Mouse (Mus musculus): Measurements from ENCODE around the gene D430042O09Rik.

Gene D430042O09Rik

GRCm38 (mm10) chr7:125753326-125753715, 45.6 kb downstream of the D430042O09Rik start:
- Histone ChIP-seq H3K36me3 (ENCODE audit: control insufficient read depth, insufficient read depth, low read length, poor library complexity, severe bottlenecking) (no peaks in the 10 kb centered on the region), H3K27me3 (ENCODE audit: control insufficient read depth, insufficient read depth, low read length, poor library complexity, severe bottlenecking) (no peaks in the 10 kb centered on the region)
- DNase-seq (ENCODE audit: low read depth, low spot score): no peak

- Histone ChIP-seq H3K36me3 (ENCODE audit: control insufficient read depth, insufficient read depth, low read length, poor library complexity, severe bottlenecking) (peaks cover 2% of the 10 kb centered on the region), H3K27me3 (ENCODE audit: control insufficient read depth, insufficient read depth, low read length, poor library complexity, severe bottlenecking) (no peaks in the 10 kb centered on the region)
- no peak for DNase-seq (ENCODE audit: low read depth, low spot score)
These were observed 49.1 kb downstream of the D430042O09Rik start for GRCm38 (mm10) chr7:125756806-125757205.

GRCm38 (mm10) chr7:125757896-125758623, 50.4 kb downstream of the D430042O09Rik start:
- H3K27me3 ChIP-seq (ENCODE audit: control insufficient read depth, insufficient read depth, low read length, poor library complexity, severe bottlenecking): no peaks in the 10 kb centered on the region
- DNase-seq (ENCODE audit: low read depth, low spot score): no peak
- H3K36me3 ChIP-seq (ENCODE audit: control insufficient read depth, insufficient read depth, low read length, poor library complexity, severe bottlenecking): peaks cover 2% of the 10 kb centered on the region

DNA sequence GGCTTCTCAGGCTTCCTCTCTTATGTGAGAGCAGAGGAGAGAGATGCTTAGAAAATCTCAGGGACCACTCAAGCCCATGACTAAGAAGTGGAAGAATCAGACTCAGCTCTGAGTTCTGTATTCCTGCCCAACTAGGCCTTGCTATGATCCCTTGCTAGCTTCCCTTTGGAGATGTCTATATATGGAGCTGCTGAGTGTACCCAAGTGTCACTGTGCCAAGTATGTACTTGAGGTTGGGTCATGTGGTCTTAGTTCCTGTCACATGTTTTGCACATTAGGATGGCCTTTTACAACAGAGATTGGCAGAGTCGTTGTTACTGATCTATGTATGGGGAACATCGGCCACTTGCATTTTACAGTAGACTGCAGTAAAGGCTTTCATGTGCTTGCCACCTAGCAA, 54.6 kb downstream of the D430042O09Rik start:
- Histone ChIP-seq H3K36me3 (ENCODE audit: control insufficient read depth, insufficient read depth, low read length, poor library complexity, severe bottlenecking) (peaks cover 2% of the 10 kb centered on the region), H3K27me3 (ENCODE audit: control insufficient read depth, insufficient read depth, low read length, poor library complexity, severe bottlenecking) (no peaks in the 10 kb centered on the region)
- DNase-seq (ENCODE audit: low read depth, low spot score): no peak

DNA sequence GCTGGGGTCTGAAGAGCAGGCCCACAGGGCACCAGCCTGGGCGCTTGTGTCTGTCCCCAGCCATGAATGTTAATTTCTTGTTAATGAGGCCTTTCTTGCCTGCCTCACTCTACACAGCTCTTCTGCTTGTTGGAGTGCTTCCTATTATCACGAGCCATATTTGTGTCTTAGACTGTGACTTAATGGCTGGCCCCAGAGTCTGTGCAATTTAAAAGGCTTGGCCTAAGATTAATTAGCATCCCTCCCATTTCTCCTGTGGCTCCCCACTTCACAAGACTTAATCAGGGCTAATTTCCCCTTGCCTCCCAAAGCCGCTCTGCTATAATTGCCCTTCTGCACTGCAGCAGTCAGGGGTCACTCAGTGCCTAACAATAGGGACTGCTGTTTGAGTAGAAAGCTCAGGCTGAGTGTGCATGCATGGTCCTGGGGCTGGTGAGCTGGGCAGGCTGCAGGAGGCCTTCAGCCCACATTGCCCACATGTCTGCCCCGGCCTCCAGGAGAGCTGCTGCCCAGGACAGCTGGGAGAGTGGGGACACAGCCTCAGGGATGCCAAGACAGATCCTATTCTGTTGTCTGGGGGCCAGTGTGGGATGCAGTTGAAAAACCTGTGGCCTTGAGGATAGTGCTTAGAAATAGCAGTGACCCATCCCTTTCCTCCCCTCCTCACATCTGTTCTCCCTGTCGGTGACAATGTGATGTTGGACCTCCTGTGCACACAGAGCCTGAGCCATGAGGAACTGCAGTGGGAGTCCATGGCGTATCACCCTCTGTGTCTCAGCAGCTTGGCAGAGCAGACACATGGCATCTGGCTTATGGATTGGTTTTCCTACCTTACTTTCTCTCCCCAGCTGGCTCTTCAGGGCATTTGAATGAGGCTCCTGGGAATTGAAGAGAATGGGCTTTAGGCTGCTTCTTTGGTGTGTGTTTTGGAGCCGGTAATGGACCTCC, 55.5 kb downstream of the D430042O09Rik start:
- peaks cover 2% of the 10 kb centered on the region for H3K36me3 ChIP-seq (ENCODE audit: control insufficient read depth, insufficient read depth, low read length, poor library complexity, severe bottlenecking)
- DNase-seq (ENCODE audit: low read depth, low spot score): no peak

DNA sequence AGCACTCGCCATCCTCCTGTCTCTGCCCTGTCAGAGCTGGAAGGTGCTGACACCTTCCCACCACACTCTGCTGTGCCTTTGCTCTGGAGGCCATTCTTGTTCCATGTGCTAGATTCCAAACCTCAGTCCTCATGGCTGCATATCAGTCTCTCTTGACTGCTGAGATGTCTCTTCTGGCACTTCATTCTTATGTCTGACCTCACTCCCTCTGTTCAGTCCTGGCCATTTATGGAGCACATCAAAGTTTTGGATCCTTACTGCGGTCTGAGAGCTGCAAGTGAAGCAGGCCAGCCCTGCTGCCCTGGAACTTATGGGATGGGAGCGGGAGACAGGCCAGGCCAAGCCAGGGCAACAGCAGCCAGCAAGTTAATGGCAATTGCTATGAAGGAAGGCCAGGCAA, 56.7 kb downstream of the D430042O09Rik start:
- DNase-seq (ENCODE audit: low read depth, low spot score): no peak
- H3K27me3 ChIP-seq (ENCODE audit: control insufficient read depth, insufficient read depth, low read length, poor library complexity, severe bottlenecking): no peaks in the 10 kb centered on the region

More for the DNA sequence above, 55.5 kb downstream of the D430042O09Rik start:
- no peaks in the 10 kb centered on the region for H3K27me3 ChIP-seq (ENCODE audit: control insufficient read depth, insufficient read depth, low read length, poor library complexity, severe bottlenecking)

GRCm38 (mm10) chr7:125766976-125767831, 59.5 kb downstream of the D430042O09Rik start:
- peak; percentile 55 for DNase-seq (ENCODE audit: low read depth, low spot score)
- H3K27me3 ChIP-seq (ENCODE audit: control insufficient read depth, insufficient read depth, low read length, poor library complexity, severe bottlenecking): no peaks in the 10 kb centered on the region
- no peaks in the 10 kb centered on the region for H3K36me3 ChIP-seq (ENCODE audit: control insufficient read depth, insufficient read depth, low read length, poor library complexity, severe bottlenecking)

More for the DNA sequence above, 56.7 kb downstream of the D430042O09Rik start:
- H3K36me3 ChIP-seq (ENCODE audit: control insufficient read depth, insufficient read depth, low read length, poor library complexity, severe bottlenecking): no peaks in the 10 kb centered on the region

- no peak for DNase-seq (ENCODE audit: low read depth, low spot score)
- H3K36me3 ChIP-seq (ENCODE audit: control insufficient read depth, insufficient read depth, low read length, poor library complexity, severe bottlenecking): peaks cover 2% of the 10 kb centered on the region; the same call in 1 of the 2 replicates
- no peaks in the 10 kb centered on the region for H3K27me3 ChIP-seq (ENCODE audit: control insufficient read depth, insufficient read depth, low read length, poor library complexity, severe bottlenecking)
These were observed 65.4 kb downstream of the D430042O09Rik start for GRCm38 (mm10) chr7:125772961-125773571.

DNA sequence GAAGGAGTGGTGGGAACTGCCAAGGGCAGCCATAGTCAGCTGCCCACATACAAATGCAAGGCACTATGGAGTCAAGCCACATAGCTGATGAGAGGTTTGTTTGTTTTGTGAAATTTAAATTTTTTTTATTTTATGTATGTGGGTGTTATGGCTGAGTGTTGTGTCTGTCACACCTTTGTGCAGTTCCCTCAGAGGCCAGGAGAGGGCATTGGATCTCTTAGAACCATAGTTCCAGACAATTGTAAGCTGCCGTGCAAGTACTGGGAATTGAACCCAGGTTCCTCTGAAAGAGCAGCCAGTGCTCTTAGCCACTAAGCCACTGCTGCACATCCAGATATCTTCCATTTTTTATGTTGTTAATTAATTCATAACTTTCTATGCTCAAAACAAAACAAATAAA, 75.5 kb downstream of the D430042O09Rik start:
- no peaks in the 10 kb centered on the region for H3K36me3 ChIP-seq (ENCODE audit: control insufficient read depth, insufficient read depth, low read length, poor library complexity, severe bottlenecking)
- no peaks in the 10 kb centered on the region for H3K27me3 ChIP-seq (ENCODE audit: control insufficient read depth, insufficient read depth, low read length, poor library complexity, severe bottlenecking)
- peak; percentile 30 for DNase-seq (ENCODE audit: low read depth, low spot score)

DNA sequence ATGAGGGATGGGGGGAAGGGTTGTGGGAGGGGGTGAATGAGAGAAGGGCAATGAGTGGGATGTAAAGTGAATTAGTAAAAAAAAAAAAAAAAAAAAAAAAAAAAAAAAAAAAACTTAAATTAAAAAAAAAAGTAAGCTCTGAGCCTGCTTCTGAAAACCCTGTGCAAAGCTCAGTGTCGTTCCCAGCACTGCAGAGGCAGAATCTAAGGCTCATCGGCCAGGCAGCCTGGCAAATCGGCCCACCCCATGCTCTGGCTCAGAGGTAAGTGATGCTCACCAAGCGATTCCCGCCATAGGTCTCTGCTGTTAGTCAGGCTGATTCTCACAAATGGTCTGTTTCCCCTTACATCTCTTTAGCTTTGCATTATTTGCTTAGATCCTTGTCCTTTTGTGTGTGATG, 78.4 kb downstream of the D430042O09Rik start:
- Histone ChIP-seq H3K36me3 (ENCODE audit: control insufficient read depth, insufficient read depth, low read length, poor library complexity, severe bottlenecking) (no peaks in the 10 kb centered on the region), H3K27me3 (ENCODE audit: control insufficient read depth, insufficient read depth, low read length, poor library complexity, severe bottlenecking) (no peaks in the 10 kb centered on the region)
- DNase-seq (ENCODE audit: low read depth, low spot score): no peak

DNA sequence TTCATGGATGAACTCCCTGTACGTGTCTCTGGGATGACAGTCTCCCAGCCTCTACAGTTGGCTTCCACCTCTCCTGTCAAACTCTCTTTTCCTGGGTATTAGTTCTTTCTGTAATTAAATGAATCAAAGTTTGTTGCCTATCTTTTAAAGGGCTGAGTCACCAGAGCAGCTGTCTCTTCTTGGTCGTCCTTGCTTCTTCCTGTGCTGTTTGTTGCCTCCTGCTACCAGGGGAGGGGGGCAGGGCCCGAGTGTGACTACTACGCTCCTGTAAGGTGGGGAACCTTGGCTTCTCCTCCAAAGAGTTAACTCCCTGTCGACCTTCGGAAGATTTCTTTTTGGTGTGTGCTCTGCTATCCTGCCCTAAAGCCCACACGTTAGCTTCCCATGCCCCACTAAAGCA, 79.4 kb downstream of the D430042O09Rik start:
- Histone ChIP-seq H3K36me3 (ENCODE audit: control insufficient read depth, insufficient read depth, low read length, poor library complexity, severe bottlenecking) (no peaks in the 10 kb centered on the region), H3K27me3 (ENCODE audit: control insufficient read depth, insufficient read depth, low read length, poor library complexity, severe bottlenecking) (no peaks in the 10 kb centered on the region)
- DNase-seq (ENCODE audit: low read depth, low spot score): no peak

- H3K36me3 ChIP-seq (ENCODE audit: control insufficient read depth, insufficient read depth, low read length, poor library complexity, severe bottlenecking): no peaks in the 10 kb centered on the region
- DNase-seq (ENCODE audit: low read depth, low spot score): no peak
These were observed 82.4 kb downstream of the D430042O09Rik start for GRCm38 (mm10) chr7:125790039-125790438.

GRCm38 (mm10) chr7:125806571-125806970, 98.9 kb downstream of the D430042O09Rik start:
- H3K36me3 ChIP-seq (ENCODE audit: control insufficient read depth, insufficient read depth, low read length, poor library complexity, severe bottlenecking): no peaks in the 10 kb centered on the region; the same call in 1 of the 2 replicates
- no peaks in the 10 kb centered on the region for H3K27me3 ChIP-seq (ENCODE audit: control insufficient read depth, insufficient read depth, low read length, poor library complexity, severe bottlenecking)
- no peak for DNase-seq (ENCODE audit: low read depth, low spot score)

More at GRCm38 (mm10) chr7:125790039-125790438, 82.4 kb downstream of the D430042O09Rik start:
- H3K27me3 ChIP-seq (ENCODE audit: control insufficient read depth, insufficient read depth, low read length, poor library complexity, severe bottlenecking): no peaks in the 10 kb centered on the region

DNA sequence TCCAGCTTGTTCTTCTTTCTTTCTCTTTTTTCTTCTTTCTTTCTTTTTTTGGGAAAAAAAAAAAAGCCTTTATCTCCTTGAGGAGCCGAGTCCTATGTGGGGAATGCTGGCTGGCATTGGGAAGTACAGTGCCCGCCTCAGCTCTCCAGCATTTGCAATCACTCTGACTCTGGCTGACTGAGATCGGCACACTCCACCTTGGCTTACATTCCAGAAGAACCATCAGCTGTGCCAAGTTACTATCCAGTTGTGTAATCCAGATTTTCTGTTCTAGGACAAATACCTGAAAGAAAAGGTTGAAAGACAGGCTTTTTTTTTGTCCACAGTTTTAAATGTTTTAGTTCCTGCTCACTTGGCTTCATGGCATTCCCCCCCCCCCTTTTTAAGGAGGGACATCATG, 100.5 kb downstream of the D430042O09Rik start:
- Histone ChIP-seq H3K27me3 (ENCODE audit: control insufficient read depth, insufficient read depth, low read length, poor library complexity, severe bottlenecking) (no peaks in the 10 kb centered on the region), H3K36me3 (ENCODE audit: control insufficient read depth, insufficient read depth, low read length, poor library complexity, severe bottlenecking) (no peaks in the 10 kb centered on the region)
- no peak for DNase-seq (ENCODE audit: low read depth, low spot score)

Measured in splenic B cell, adult 2 months (primary cell).